Mouse (Mus musculus): ENCODE data around the gene Gm5148. TPM values are rescaled to one million over a fixed set of nuclear protein-coding genes. Genes with fewer than 3 reads are reported as not detected.

Gm5148 gene
- polyA plus RNA-seq, 1 experiment from 2014 or later = 2.6 TPM

DNA sequence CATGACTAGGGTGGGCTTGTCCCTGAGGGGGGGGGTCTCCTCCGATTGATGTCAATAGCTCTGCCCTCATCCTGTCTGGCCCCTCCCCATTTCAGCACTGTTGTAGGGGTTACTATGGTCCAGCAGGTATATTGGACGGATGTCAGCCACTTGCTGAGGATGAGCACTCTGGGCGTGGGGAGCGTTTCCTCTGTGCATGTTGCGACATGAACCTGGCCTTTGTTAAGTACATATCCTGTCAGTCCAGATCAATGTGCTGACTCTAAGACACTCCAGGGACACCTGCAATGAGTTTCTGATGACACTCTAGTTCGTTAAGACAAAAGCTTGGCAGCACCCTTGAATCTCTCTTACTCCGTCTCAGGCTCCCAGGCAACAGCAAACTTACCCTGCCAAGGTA is 8.6 kb downstream of the Gm5148 start:
- WGBS (ENCODE audit: insufficient replicate concordance) = 61% methylated on average over 7 of the region's 7 CpGs
- Histone ChIP-seq H3K9ac (no peak overlapping the region), H3K36me3 (replicated peaks) (no peaks in the 10 kb centered on the region), H3K9me3 (replicated peaks) (no peaks in the 10 kb centered on the region), H3K27me3 (no peaks in the 10 kb centered on the region), H3K4me3 (replicated peaks) (no peak overlapping the region), H3K4me1 (replicated peaks) (peaks cover 4% of the 10 kb centered on the region; the same call in 1 of the 2 replicates), H3K27ac (replicated peaks) (no peak overlapping the region), H3K4me2 (no peak overlapping the region)
- ATAC-seq (ENCODE audit: insufficient read depth) = peak; percentile 34; the same call in 1 of the 2 replicates

DNA sequence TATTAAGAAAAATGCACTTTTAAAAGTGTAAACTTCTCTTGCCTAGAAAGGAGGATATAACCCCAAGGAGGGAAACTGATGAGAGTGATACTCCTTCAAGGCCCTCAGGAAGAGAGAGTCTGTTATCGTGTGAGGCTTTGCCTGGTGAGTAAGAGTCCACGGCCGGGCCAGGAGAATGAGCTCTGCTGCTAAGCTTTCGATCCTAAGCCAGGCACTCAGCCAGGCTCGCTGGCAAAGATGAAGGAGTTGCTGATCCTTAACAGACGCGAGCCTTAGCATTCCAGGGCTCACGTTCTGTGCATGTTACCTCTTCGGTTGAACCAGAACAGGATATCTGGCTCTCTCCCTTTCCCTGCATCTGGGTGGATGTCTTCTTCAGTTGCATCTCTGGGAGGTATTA is 11.8 kb downstream of the Gm5148 start:
- Histone ChIP-seq H3K4me3 (replicated peaks) (no peak overlapping the region), H3K36me3 (replicated peaks) (no peaks in the 10 kb centered on the region), H3K9me3 (replicated peaks) (no peaks in the 10 kb centered on the region), H3K27me3 (no peaks in the 10 kb centered on the region), H3K9ac (no peak overlapping the region), H3K27ac (replicated peaks) (no peak overlapping the region), H3K4me2 (no peak overlapping the region), H3K4me1 (replicated peaks) (peaks cover 4% of the 10 kb centered on the region; the same call in 1 of the 2 replicates)
- no peak for ATAC-seq (ENCODE audit: insufficient read depth)
- 61% methylated on average over 9 of the region's 9 CpGs for WGBS (ENCODE audit: insufficient replicate concordance)

DNA sequence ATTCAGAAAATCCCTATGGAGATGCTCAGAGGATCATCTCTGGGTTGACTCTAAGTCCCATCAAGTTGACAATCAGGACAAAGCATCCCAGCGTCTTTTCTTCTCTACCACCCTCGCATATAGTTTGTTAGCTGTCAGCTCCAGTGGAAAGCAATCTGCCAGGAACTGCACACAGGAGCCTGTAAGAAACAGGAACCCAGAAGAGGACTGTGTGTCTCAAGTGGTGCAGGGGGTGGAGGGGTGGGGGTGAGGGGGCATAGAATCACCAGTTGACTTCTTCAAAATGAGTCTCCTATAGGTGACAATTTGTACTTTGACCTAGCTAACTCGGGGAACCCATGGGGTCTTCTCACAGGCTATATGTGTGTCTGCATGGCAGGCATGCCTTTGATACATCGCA is 12.7 kb downstream of the Gm5148 start:
- Histone ChIP-seq H3K4me3 (replicated peaks) (no peak overlapping the region), H3K4me2 (no peak overlapping the region), H3K27me3 (no peaks in the 10 kb centered on the region), H3K36me3 (replicated peaks) (no peaks in the 10 kb centered on the region), H3K4me1 (replicated peaks) (peaks cover 4% of the 10 kb centered on the region; the same call in 1 of the 2 replicates), H3K9me3 (replicated peaks) (no peaks in the 10 kb centered on the region), H3K27ac (replicated peaks) (no peak overlapping the region), H3K9ac (no peak overlapping the region)
- WGBS (ENCODE audit: insufficient replicate concordance) = 33% methylated on average over 4 of the region's 4 CpGs
- no peak for ATAC-seq (ENCODE audit: insufficient read depth)

DNA sequence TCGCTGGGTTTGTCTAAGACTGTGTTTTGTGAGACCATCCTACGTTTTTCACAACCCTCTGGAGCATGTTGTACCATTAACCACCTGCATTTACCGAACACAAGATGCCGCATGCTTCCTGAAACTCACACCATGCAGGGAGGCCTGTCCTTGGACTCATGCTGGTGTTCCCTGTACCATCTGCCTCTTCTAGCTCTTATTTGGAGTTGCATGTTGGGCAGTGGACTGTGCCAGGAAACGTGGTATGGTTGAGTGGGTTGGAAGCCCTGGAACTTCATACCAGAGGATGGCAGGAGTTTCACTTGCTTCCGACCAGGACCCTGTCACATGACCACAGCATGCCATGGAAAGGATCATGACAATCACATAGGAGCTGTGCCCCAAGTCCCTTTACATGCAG is 16.5 kb downstream of the Gm5148 start:
- H3K9ac ChIP-seq = no peak overlapping the region
- H3K27me3 ChIP-seq = no peaks in the 10 kb centered on the region
- no peak overlapping the region for H3K4me2 ChIP-seq
- no peak overlapping the region for H3K4me3 ChIP-seq (replicated peaks)
- H3K27ac ChIP-seq (replicated peaks) = no peak overlapping the region
- H3K4me1 ChIP-seq (replicated peaks) = peaks cover 11% of the 10 kb centered on the region; the same call in 1 of the 2 replicates
- ATAC-seq (ENCODE audit: insufficient read depth) = no peak
- H3K36me3 ChIP-seq (replicated peaks) = no peaks in the 10 kb centered on the region
- no peaks in the 10 kb centered on the region for H3K9me3 ChIP-seq (replicated peaks)
- WGBS (ENCODE audit: insufficient replicate concordance) = 72% methylated on average over 6 of the region's 6 CpGs

DNA sequence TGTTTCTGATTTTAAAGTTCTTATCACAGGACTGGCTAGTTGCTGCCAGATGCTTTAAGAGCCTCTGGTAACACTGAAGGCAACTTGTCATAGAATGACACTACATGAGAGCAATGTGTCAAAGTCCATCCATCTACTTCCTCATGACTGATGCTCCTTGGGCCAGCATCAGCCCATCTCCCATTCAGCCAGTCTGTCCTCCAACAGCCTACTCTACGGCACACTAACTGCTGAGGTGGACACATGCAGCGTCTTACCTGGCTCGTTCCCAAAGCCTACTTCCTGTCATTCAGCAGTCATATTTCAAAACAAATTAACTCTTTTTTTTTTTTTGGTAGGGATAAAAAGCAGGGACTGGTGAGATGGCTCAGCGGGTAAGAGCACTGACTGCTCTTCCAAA is 17.9 kb downstream of the Gm5148 start:
- Histone ChIP-seq H3K36me3 (replicated peaks) (no peaks in the 10 kb centered on the region), H3K27me3 (no peaks in the 10 kb centered on the region), H3K9me3 (replicated peaks) (0 out of 2 replicates have a peak, but pooled peaks cover 4% of the 10 kb centered on the region), H3K4me1 (replicated peaks) (peaks cover 11% of the 10 kb centered on the region; the same call in 1 of the 2 replicates), H3K9ac (no peak overlapping the region), H3K4me2 (no peak overlapping the region), H3K27ac (replicated peaks) (no peak overlapping the region), H3K4me3 (replicated peaks) (no peak overlapping the region)
- WGBS (ENCODE audit: insufficient replicate concordance) = 68% methylated on average over 4 of the region's 4 CpGs
- ATAC-seq (ENCODE audit: insufficient read depth) = no peak

DNA sequence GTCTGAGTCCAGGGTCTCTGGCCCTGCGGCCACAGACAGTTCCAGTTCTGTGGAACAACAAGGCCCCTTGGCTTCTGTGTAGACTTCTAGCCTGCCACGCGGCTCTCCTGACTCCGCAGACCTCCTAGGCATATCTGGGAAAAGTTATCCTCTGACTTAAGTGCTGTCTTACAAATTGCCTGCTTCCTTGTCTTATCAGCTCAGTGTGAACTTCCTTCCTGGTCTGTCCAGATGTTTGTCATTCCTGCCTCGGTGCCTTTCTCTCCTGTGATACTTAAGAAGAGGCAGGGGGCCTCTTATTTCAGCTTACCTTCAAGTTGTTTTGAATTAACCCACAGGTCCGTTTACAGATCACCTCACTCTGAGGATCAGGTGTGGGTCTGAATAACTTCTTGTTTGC is 18.9 kb downstream of the Gm5148 start:
- no peak overlapping the region for H3K4me2 ChIP-seq
- no peaks in the 10 kb centered on the region for H3K27me3 ChIP-seq
- H3K4me1 ChIP-seq (replicated peaks) = peaks cover 11% of the 10 kb centered on the region; the same call in 1 of the 2 replicates
- ATAC-seq (ENCODE audit: insufficient read depth) = no peak
- 16% methylated on average over 6 of the region's 6 CpGs for WGBS (ENCODE audit: insufficient replicate concordance)
- no peaks in the 10 kb centered on the region for H3K36me3 ChIP-seq (replicated peaks)
- no peak overlapping the region for H3K4me3 ChIP-seq (replicated peaks)
- H3K9me3 ChIP-seq (replicated peaks) = 0 out of 2 replicates have a peak, but pooled peaks cover 4% of the 10 kb centered on the region
- H3K9ac ChIP-seq = no peak overlapping the region
- H3K27ac ChIP-seq (replicated peaks) = no peak overlapping the region

DNA sequence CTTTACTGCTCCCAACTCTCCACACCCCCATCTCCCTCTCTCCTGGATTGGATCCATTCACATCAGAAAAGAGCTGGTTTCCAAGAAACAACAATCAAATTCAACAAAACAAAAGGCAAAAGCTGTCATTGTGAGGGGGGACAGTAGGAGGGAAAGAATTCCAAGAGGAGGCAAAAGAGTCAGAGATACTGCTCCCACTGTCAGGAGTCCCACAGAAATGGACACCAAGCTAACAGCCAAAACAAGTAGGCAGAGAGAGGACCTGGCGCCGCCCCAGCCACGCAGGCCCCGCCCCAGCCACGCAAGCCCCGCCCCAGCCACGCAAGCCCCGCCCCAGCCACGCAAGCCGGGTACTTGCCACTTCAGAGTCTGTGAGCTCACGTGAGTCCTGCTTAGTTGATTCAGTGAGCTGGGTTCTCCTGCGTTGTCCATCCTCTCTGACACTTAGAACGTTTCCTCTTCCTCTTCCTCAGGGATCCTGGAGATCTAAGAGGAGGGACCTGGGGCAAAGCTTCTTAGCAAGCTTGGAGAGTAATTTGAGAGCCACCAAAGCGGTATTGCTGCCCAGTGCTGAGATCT is 19.5 kb downstream of the Gm5148 start:
- ATAC-seq (ENCODE audit: insufficient read depth) = no peak
- peaks cover 11% of the 10 kb centered on the region; the same call in 1 of the 2 replicates for H3K4me1 ChIP-seq (replicated peaks)
- H3K9ac ChIP-seq = no peak overlapping the region
- H3K27ac ChIP-seq (replicated peaks) = no peak overlapping the region
- H3K4me2 ChIP-seq = no peak overlapping the region
- no peaks in the 10 kb centered on the region for H3K27me3 ChIP-seq
- 0 out of 2 replicates have a peak, but pooled peaks cover 4% of the 10 kb centered on the region for H3K9me3 ChIP-seq (replicated peaks)
- no peak overlapping the region for H3K4me3 ChIP-seq (replicated peaks)
- no peaks in the 10 kb centered on the region for H3K36me3 ChIP-seq (replicated peaks)
- 12% methylated on average over 14 of the region's 14 CpGs for WGBS (ENCODE audit: insufficient replicate concordance)

DNA sequence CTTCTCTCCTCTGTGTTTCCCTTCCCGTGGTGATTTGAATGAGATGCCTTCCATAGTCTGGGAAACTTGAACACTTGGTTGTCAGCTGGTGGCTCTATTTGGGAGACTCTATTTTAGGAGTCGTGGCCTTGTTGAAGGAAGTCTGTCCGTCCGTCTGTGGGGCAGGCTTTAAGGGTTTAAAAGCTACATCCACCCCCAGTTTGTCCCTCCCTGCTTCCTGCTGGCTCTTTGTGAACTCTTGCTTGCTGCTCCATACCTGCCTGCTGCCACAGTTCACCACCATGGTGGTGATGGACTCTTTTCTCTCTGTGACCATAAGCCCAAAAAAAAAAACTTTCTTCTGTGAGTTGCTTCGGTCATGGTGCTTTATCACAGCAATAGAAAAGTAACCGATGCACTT is 21.2 kb downstream of the Gm5148 start:
- Histone ChIP-seq H3K4me1 (replicated peaks) (peaks cover 11% of the 10 kb centered on the region; the same call in 1 of the 2 replicates), H3K9me3 (replicated peaks) (0 out of 2 replicates have a peak, but pooled peaks cover 4% of the 10 kb centered on the region), H3K4me2 (no peak overlapping the region), H3K36me3 (replicated peaks) (no peaks in the 10 kb centered on the region), H3K9ac (no peak overlapping the region), H3K27ac (replicated peaks) (no peak overlapping the region), H3K27me3 (no peaks in the 10 kb centered on the region), H3K4me3 (replicated peaks) (no peak overlapping the region)
- WGBS (ENCODE audit: insufficient replicate concordance) = 65% methylated on average over 6 of the region's 6 CpGs
- ATAC-seq (ENCODE audit: insufficient read depth) = no peak

DNA sequence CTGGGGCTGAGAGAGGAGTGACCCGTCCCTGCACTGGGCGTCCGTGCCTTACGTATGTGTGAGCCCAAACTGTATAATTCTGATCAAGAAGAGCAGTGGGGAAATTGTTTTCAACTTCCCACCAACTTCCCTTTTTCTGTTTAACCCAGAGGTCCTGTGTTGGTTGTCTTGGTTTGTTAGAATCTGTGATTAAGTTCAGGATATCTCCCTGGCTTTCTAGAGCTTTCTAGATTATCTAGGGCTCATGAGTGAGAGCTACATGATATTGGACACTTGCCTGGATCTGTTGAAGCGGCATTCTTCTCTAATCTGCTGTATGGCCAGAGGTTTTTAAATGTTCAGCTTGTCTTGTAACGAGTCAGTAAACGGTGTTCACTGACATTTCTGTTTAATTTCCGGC is 30.7 kb downstream of the Gm5148 start:
- Histone ChIP-seq H3K9me3 (replicated peaks) (no peaks in the 10 kb centered on the region), H3K9ac (no peak overlapping the region), H3K4me1 (replicated peaks) (no peaks in the 10 kb centered on the region), H3K4me2 (no peak overlapping the region), H3K27me3 (peaks cover 9% of the 10 kb centered on the region), H3K27ac (replicated peaks) (no peak overlapping the region), H3K4me3 (replicated peaks) (no peak overlapping the region), H3K36me3 (replicated peaks) (no peaks in the 10 kb centered on the region)
- WGBS (ENCODE audit: insufficient replicate concordance) = 24% methylated on average over 8 of the region's 8 CpGs
- ATAC-seq (ENCODE audit: insufficient read depth) = no peak

DNA sequence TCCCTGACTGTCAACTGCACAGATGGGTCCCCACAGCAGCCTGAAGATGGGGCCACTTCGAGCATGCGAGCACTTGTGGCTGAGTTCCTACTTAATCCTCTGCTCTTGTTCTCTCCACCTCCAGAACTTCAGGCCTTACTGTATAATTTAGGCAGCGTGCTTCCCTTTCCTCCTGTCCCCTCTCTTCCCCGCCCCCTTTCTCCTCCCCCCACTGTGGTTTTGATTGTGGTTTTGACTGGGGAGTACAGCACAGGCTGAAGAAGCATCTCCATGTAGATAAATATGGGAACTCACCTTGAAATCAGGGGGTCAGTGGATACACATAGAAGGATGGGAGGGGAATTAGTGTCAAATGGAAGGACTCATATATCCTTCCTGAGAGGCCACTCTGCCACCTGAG is 31.3 kb downstream of the Gm5148 start:
- WGBS (ENCODE audit: insufficient replicate concordance) = 25% methylated on average over 4 of the region's 4 CpGs
- H3K27ac ChIP-seq (replicated peaks) = no peak overlapping the region
- H3K4me1 ChIP-seq (replicated peaks) = no peaks in the 10 kb centered on the region
- H3K4me3 ChIP-seq (replicated peaks) = no peak overlapping the region
- no peak for ATAC-seq (ENCODE audit: insufficient read depth)
- H3K4me2 ChIP-seq = no peak overlapping the region
- no peaks in the 10 kb centered on the region for H3K9me3 ChIP-seq (replicated peaks)
- no peaks in the 10 kb centered on the region for H3K36me3 ChIP-seq (replicated peaks)
- peaks cover 15% of the 10 kb centered on the region for H3K27me3 ChIP-seq
- no peak overlapping the region for H3K9ac ChIP-seq

DNA sequence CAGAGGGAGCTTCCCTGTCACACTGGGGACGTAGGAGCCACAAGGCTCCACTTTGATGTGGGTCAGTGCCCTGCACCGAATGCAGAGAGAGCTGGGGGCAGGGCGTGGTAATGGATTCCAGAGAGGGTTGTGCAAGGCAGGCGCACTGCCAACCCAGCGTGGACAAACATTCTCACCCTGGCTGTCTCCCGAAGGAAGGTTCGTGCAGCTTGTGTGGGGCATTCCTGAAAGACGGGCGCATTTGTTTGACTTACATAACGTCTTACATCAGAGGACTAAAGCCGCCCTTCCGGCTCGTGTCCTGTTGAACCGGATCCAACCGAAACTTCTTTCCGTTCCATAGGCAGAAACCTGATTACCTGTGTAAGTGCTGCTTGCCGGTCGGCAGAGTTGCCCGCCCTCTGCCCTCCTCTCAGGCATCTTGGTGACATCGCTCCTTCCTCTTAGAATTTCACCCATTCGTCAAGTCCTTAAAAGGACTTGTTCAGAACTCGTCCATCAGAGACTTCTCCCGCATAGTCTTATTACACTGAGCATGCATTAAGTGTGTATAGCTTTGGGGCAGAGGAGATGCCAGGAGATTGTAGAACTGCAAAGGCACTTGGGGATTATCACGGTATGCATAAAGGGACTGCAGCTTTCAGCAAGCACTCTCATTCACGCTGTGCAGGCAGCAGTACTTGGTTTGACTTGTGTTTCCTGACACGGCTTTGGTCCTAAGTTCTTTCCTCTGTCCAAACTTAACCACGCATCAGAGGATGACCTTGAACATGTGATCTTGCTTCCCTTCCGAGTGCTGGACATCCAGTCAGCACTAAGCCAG is 36.9 kb downstream of the Gm5148 start:
- Histone ChIP-seq H3K27ac (replicated peaks) (no peak overlapping the region), H3K9ac (no peak overlapping the region), H3K4me2 (peak overlapping the region; percentile 45), H3K4me3 (replicated peaks) (peak overlapping the region; percentile 25), H3K9me3 (replicated peaks) (no peaks in the 10 kb centered on the region), H3K27me3 (peaks cover 59% of the 10 kb centered on the region), H3K36me3 (replicated peaks) (no peaks in the 10 kb centered on the region), H3K4me1 (replicated peaks) (no peaks in the 10 kb centered on the region)
- WGBS (ENCODE audit: insufficient replicate concordance) = 23% methylated on average over 28 of the region's 28 CpGs
- peak; percentile 54; the same call in 1 of the 2 replicates for ATAC-seq (ENCODE audit: insufficient read depth)

Data from liver, embryonic 15.5 days (tissue).